Mouse (Mus musculus): Measurements from ENCODE around the gene Ap5z1. TPM values are rescaled to one million over a fixed set of nuclear protein-coding genes. Genes with fewer than 3 reads are reported as not detected.

The Ap5z1 gene
- polyA plus RNA-seq, 1 experiment from 2014 or later: 9.6 TPM

Other genes starting within 250 kb of the Ap5z1 start
- 4.0 and 4.1 TPM in 2 replicates for gene Foxk1, start 62.4 kb upstream of the Ap5z1 start, polyA plus RNA-seq (2014; fragmentation: Nextera tagmentation; extraction: Ambion mirVana)
- gene Papolb, start 66.1 kb downstream of the Ap5z1 start, polyA plus RNA-seq (2014; fragmentation: Nextera tagmentation; extraction: Ambion mirVana): 0.12 and 0.32 TPM in 2 replicates
- gene Radil, start 87.2 kb downstream of the Ap5z1 start, polyA plus RNA-seq (2014; fragmentation: Nextera tagmentation; extraction: Ambion mirVana): 2.6 and 2.8 TPM in 2 replicates
- gene Mmd2, start 144.9 kb downstream of the Ap5z1 start, polyA plus RNA-seq (2014; fragmentation: Nextera tagmentation; extraction: Ambion mirVana): 5.0 TPM in 2 replicates
- gene Wipi2, start 163.8 kb downstream of the Ap5z1 start, polyA plus RNA-seq (2014; fragmentation: Nextera tagmentation; extraction: Ambion mirVana): 43.3 and 52.0 TPM in 2 replicates
- gene Slc29a4, start 228.6 kb downstream of the Ap5z1 start, polyA plus RNA-seq (2014; fragmentation: Nextera tagmentation; extraction: Ambion mirVana): 24.1 and 24.7 TPM in 2 replicates